Mouse (Mus musculus) embryo, embryonic 11 days (tissue): ENCODE results near the gene Chil4.

Experiments used
- DNase-seq: peaks from one replicate; pipeline ENCODE4 v3.0.0-alpha.2; 2015

Gene Chil4

GRCm38 (mm10) chr3:106167464-106167863 lies 51.8 kb downstream of the Chil4 start, which contains the start of gene Chil3:
Gene Chil3 (minus strand): TSS chr3:106167564.
- DNase-seq, result no peak

GRCm38 (mm10) chr3:106154413-106154812 lies 64.9 kb downstream of the Chil4 start:
- DNase-seq, result no peak
